Mouse (Mus musculus) erythroblast, adult 5-6 weeks (primary cell): Measurements from ENCODE around the gene P4hb. TPM values are rescaled to one million over a fixed set of nuclear protein-coding genes. Genes with fewer than 3 reads are reported as not detected.
"Not testable (repeated sequence)": the region's sequence is repeated elsewhere in the genome, so short reads cannot be mapped to it uniquely, and the experiment has no call there.

Experiments used
- ATAC-seq: replicated peaks from 2 replicates; pipeline ENCODE4 v1.8.0; 2016; ENCODE audit warnings: moderate number of reproducible peaks, mild to moderate bottlenecking, moderate TSS enrichment, inconsistent platforms; ENCODE audit not compliant: poor library complexity, low FRiP score, severe bottlenecking
- total RNA-seq, 2 experiments: library from RNA; stranded (forward) in 1 of 2; stranded (reverse) in 1 of 2; fragments of 150-400 nt in 1 of 2; fragments of 200-764, 138-1000 nt in 1 of 2; gene quantifications; 2 replicates each; pipeline versions ENCODE4 v1.2.3 to v1.2.4; 2015 to 2017; ENCODE audit warnings: low replicate concordance in 2 of 2

The P4hb gene
- total RNA-seq, 2 experiments from 2014 or later = 108 to 136 TPM

DNA sequence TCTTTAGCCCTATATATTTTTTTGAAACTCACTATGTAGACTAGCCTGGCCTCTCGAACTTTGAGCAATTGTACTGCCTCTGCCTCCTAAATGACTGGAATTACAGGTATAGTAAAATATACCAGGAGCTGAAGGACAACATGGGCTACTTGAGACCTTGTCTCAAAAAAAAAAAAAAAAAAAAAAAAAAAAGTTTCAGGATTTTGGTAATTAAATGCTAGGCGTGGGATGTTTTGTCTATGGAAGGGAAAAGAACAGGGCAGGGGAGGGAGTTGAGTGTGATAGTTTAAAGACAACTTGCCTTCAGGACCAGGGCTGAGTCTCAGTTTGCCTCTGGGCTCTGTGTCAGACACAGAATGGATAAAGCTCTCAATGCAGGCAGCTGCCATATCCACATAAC lies 2.0 kb upstream of the P4hb start:
- ATAC-seq = no peak

DNA sequence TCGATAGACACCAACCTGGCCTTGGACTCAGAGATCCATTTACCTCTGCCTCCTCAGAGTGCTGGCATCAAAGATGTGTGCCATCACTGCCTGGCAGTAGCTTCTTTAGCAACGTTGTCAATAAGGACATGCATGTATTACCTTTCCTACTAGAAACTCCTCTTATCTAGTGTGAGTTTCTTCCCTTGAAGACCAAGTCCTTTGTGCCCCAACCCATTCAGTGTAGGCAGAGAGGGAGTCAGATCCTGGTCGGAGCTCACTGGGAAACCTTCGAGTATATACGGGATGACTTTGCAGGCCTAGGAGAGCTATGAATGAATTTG lies 1.2 kb upstream of the P4hb start:
- ATAC-seq = no peak

GRCm38 (mm10) chr11:120573585-120574277 lies 678 bp upstream of the P4hb start:
- no peak for ATAC-seq

DNA sequence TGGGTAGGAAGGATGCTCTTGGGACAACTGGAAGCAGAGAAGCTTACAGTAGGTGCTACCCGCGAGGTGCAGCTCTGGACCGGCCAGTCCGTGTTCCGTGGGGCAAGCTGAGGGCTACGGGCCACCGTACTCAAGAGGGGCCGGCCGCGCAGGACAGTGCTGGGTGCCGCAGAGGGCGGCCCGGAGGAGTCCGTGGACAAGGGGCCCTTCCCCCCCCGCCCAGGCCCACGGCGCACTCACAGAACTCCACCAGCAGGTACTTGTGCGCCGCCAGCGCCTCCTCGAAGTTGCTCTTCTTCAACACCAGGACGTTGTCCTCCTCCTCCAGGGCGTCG lies 669 bp downstream of the P4hb start:
- 0 out of 2 replicates have a peak, but pooled peaks have one; percentile 2 for ATAC-seq

- no peak for ATAC-seq
Measured at GRCm38 (mm10) chr11:120571754-120572416, 1.2 kb downstream of the P4hb start.

- ATAC-seq = no peak
Measured at GRCm38 (mm10) chr11:120571122-120571521, 1.9 kb downstream of the P4hb start.

DNA sequence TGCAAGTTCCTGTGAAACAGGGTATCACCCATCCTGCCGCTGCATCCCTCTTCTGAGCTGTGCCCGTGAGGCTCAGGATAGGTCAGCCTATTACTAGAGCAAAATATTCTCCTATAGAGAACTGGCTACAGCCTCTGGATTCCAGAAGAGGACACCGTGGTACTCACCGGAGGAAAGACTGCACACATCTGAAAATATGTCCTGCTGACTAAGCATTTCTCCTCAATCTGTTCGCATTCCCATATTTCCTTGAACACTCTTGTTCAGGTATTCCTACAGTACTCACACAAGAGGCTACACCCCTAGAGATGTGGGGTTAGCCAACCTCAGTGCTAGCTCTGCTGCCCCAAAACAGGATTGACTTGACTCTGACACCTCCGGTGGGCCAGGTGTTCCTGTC lies 4.7 kb downstream of the P4hb start:
- ATAC-seq = no peak

- ATAC-seq = no peak
Measured at GRCm38 (mm10) chr11:120565114-120565513, 7.9 kb downstream of the P4hb start.

GRCm38 (mm10) chr11:120562949-120563348 lies 10.1 kb downstream of the P4hb start:
- no peak for ATAC-seq

- peak; percentile 14; the same call in 1 of the 2 replicates for ATAC-seq
Measured at GRCm38 (mm10) chr11:120560952-120561728, 11.9 kb downstream of the P4hb start.

GRCm38 (mm10) chr11:120558843-120559242 lies 14.2 kb downstream of the P4hb start:
- not testable (repeated sequence) for ATAC-seq

DNA sequence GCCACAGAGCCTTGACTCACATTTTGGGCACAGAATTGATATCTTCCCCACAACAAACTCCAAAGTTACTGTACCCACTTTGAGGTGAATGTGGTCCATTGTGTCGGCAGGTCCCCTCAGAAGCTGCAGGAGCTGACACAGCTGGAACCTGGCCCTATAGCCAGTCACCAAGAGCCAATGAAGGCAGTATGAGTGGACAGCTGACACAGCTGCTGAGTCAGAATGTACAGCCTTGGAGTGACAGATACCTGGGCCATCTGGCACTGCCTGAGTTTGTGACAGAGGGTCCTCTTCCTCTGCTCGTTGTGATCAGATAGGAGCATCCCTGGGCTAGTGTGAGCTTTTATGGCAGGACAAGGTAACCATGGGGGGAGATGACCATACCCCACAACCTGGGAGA lies 17.8 kb downstream of the P4hb start:
- ATAC-seq = no peak

GRCm38 (mm10) chr11:120554834-120555233 lies 18.2 kb downstream of the P4hb start:
- ATAC-seq = no peak

GRCm38 (mm10) chr11:120552736-120553135 lies 20.3 kb downstream of the P4hb start:
- ATAC-seq = no peak

DNA sequence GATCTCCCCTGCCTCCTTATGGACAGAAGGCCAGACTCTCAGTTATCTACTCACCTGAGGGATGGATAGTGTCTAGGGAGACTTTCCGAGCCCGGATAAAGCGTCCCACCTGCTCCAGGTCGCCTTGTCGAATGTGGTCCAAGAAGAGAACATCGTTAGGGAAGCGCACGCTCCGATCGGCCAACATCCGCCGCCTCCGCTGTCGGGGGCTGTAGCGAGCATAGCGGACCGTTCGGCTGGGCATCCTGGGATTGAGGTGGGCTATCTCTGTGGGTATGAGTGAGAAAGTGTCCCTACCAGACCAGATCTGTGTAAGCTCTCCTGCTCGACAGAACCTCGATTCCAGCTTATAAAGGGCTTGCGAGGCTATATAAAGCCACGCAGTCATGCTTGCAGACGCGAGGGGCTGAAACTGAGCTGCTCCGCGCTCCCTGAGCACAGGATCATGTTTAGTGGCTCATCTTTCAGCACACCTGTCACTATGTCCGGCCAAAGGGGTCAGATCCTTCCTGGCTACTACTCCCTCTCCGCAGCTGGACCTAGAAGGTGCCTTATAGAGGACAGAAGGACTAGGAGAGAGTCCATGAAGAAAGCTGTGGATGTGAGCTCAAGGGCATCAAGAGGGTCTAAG lies 22.1 kb downstream of the P4hb start, which contains the start of gene Ppp1r27:
Gene Ppp1r27 (minus strand): TSS at position 323 of the 631 bp plus-strand sequence.
- ATAC-seq = no peak

- no peak for ATAC-seq
Measured at GRCm38 (mm10) chr11:120549986-120550809, 22.9 kb downstream of the P4hb start.

- peak; percentile 87 for ATAC-seq
Measured at GRCm38 (mm10) chr11:120549168-120549945, 23.7 kb downstream of the P4hb start, which contains the start of gene Mcrip1. Gene Mcrip1, minus strand, starts transcription at chr11:120549727.

DNA sequence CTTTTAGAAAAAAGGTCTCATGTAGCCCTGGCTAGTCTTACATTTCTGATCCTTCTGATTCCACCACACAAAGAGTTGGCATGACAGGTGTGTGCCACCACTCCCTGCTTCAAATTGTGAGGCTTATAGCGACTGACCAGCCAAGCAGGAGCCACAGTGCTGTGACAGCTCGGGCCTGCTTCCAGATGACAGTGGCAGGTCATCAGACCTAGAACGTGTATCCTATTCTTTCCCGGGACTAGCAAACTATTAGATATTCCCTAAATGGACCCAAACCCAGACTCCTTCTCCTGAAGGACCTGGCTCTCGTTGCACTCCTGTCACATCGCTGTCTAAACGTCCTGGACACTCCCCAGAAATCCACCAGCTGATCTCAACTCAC lies 24.3 kb downstream of the P4hb start:
- peak; percentile 36 for ATAC-seq

DNA sequence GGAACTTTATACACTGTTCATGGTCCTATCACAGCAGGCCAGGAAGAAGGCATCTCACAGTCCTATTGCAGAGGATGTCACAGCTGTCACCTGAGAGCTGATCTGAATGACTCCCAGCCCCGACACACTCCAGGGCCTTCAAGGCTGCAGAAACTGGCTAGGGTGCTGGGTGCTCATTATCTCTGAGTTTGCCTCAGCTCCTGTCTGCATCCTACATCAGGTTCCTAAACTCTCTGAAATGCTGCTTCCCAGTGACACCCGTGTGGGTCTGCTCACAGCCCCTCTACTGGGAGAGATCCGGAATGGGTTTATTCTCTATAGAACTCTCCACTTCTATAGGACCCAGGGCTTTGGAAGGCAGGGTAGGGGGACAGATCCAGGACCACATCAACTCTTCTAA lies 24.8 kb downstream of the P4hb start:
- ATAC-seq = no peak
